Mouse (Mus musculus): ENCODE data around the gene Shisa2. TPM values are rescaled to one million over a fixed set of nuclear protein-coding genes. Genes with fewer than 3 reads are reported as not detected.
"Not testable (repeated sequence)": the region's sequence is repeated elsewhere in the genome, so short reads cannot be mapped to it uniquely, and the experiment has no call there.

Gene Shisa2
- total RNA-seq (2021) = 1 to 10 TPM; 2.0 to 2.5 TPM
- long read RNA-seq, experiment 1, partial matches to known transcripts = 0 of 4 reads
- long read RNA-seq, experiment 1, other reads (novel, unspliced or antisense) = 0 of 4 reads
- long read RNA-seq, experiment 2, partial matches to known transcripts = 0 of 4 reads
- long read RNA-seq, experiment 2, other reads (novel, unspliced or antisense) = 1 of 4 reads

DNA sequence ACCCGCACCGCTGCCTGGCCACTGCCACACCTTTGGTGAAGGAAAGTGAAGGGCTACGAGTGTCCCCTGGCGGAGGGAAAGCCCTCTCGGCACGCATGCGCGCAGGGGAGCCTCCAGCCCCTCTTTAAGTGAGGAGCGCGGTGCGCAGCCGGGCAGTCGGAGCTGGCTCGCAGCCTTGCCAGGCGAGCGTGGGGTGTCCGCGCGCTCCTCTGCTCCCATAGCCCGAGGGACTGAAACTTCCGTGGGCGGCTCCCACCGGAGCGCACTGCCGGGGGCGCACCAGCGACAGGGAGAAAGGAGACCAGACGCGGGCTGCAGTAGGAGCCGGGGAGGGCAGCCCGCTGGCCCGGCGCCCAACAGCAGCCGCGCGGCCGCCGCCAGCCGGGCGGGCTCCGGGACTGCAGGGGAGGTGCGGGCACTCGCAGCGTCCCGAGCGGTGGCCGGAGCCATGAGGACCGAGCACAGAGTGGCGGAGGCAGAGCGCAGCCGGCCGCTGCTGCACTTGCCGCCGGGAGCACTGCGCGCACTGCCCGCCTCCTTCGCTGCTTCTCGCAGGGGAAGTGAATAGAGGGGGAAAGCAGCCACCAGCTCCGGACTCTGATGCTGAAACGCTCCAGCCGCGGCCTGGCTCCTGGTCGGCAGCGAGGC, at the start of gene Shisa2:
Shisa2 (plus strand) TSS at position 151 of the 648 bp plus-strand sequence.
- intact Hi-C loops (cut with DNase I) = loop anchor here (5.0 kb wide), 1 partner anchor 317 kb away; no protein-coding TSS in a partner anchor
- DNase-seq (ENCODE audit: low spot score in 2 of 2) = peak; percentile 35 to 67

DNA sequence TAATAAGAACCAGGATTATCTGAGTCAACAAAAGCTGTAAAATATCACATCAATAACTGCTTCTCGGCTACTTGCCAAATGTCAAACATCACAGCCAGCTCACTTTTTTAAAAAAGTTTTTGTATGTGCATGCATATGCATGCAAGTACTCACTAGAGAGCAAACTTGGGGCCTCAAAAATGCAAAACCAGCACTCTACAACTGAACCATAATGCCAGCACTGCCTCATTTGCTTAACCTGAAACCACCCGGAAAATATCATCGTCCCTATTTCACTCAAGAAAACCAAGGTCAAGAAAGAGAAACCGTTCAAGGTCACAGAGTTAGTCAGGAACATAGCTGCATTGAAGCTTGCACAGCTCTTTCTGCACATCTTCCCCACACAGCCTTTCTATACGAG, 48.7 kb upstream of the Shisa2 start:
- DNase-seq (ENCODE audit: low spot score in 2 of 2) = no peak
- intact Hi-C loops (cut with DNase I) = no loop called here

DNA sequence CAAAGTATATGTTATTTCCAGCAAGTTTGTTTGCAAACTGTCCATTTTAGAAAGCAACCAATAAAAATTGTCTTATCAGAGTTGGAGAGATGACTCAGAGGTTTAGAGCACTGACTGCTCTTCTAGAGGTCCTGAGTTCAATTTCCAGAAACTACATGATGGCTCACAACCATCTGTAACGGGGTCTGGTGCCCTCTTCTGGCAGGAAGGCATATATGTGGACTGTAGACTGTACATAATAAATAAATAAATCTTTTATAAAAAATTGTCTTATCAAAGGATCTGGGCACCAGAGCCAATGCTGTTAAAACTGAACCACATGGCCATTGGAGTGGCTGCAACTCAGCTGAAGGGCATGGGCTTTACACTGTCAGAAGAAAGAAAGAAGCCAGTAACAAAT, 34.5 kb upstream of the Shisa2 start:
- peak; percentile 8 to 23 for DNase-seq (ENCODE audit: low spot score in 2 of 2)
- intact Hi-C loops (cut with DNase I) = no loop called here

DNA sequence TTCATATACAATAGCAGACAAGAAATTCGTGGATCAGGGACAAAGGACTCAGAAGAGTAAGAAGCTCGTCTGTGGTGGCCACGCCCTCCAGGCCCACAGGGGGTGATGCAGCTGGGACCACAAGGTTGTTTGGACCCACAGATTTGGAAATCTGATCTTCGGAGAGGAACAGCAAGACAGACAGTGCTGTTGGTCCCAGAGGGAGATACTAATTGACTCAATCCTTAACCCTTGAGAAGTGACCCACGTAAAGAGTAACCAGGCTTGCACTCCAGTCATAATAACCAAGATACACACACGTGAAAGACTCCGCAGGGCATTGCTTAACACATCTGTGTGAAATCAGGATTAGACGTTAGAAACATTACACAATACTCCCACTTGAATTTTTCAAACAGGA, 33.2 kb upstream of the Shisa2 start:
- intact Hi-C loops (cut with DNase I) = no loop called here
- DNase-seq (ENCODE audit: low spot score in 2 of 2) = no peak

DNA sequence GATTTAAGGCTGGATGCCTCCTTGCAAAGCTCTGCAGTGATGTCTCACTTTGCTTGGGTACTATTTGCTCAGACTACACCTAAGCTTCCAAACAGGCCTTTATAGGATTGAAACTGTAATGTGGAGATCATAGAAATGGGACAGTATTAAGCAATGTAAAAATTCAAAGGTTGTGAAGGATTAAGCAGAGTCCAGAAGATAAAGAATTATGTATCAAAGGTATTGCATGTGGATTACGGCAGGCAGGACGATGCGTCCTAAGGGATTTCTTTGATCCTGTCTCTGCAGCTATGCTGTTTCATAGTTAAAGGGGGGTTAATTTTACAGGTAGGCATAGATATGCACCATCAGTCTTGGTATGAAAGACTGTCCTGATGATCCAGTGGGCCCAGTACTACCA, 32.5 kb upstream of the Shisa2 start:
- intact Hi-C loops (cut with DNase I) = no loop called here
- no peak for DNase-seq (ENCODE audit: low spot score in 2 of 2)

DNA sequence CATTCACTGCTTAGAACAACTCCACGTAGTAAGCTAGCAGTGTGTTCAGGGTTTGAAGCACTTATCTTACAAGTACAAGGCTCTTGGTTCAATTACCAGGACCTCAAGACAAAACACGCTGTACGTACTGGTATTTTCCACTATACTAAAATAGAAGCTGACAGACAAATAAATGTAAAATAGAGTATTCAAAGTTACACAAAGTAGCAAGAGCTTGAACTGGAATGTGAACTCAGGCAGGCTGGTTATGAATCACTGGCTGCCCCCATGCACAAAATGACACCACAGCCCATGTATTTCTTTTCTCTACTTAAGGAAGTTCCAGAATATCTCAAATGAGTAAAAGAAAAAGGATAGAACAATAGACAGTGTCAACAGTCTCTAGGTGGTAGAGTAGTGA, 30.1 kb upstream of the Shisa2 start:
- intact Hi-C loops (cut with DNase I) = no loop called here
- no peak for DNase-seq (ENCODE audit: low spot score in 2 of 2)

DNA sequence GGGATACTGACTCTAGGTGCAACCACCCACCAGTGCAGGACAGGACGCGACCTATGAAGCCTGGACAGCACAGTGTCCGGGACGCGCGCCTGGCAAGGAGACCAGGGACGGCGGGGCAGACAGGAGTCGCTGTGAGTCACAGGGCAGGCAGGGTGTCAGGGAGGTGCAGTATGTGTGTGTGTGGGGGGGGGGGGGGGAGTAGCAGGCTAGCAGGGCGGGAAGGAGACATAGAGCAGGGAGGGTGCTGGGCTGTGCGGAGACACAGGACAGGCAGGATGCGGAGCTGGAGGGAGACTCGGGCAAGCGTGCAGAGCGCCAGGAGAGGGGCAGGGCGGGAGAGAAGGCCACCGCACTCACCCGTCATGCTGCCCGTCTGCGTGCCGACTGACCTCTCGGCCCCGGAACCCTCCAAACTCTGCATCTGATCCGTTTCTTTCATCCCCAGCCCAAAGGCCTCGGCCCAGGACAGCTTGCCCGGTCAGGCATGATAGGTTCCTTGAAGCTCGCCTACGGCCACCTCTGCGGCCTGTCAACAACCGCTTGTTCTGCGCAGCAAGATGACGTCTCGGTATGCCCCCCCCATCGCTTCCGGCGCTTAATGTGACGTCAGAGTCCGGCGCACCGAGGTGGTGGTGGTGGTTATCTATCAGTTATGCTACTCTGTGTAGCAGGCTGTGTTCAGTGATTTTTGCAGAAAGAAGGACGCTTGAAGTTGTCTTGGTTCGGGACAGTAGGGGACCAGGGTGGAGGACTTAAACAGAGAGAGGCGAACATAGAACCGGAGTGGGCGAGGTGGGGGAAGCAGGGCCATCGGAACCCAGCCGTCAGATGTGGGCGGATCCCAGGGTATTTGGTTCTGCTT, 27.5 kb upstream of the Shisa2 start, which contains the start of gene Cdadc1:
Cdadc1 (minus strand) TSS at position 562 of the 862 bp plus-strand sequence.
- intact Hi-C loops (cut with DNase I) = no loop called here
- DNase-seq (ENCODE audit: low spot score in 2 of 2) = peak; percentile 95 to 97

DNA sequence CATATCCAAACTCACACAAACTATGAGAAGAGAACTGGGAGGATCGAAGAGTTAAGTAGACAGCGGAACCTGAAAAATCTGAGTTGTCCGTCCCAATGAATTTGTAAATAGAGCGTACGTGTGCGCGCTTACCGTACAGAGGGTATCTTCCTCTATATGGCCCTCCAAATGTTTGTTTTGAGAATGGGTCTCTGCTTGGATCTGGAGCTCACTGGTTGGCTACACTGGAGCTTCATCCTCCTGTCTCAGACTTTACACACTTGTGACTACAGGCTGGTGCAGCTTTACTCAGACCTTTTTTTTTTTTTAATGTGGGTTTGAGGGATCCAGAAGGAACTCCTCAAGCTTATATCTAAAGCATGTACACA, 26.9 kb upstream of the Shisa2 start:
- intact Hi-C loops (cut with DNase I) = no loop called here
- DNase-seq (ENCODE audit: low spot score in 2 of 2) = peak in 1 of 2 experiments; percentile 6

DNA sequence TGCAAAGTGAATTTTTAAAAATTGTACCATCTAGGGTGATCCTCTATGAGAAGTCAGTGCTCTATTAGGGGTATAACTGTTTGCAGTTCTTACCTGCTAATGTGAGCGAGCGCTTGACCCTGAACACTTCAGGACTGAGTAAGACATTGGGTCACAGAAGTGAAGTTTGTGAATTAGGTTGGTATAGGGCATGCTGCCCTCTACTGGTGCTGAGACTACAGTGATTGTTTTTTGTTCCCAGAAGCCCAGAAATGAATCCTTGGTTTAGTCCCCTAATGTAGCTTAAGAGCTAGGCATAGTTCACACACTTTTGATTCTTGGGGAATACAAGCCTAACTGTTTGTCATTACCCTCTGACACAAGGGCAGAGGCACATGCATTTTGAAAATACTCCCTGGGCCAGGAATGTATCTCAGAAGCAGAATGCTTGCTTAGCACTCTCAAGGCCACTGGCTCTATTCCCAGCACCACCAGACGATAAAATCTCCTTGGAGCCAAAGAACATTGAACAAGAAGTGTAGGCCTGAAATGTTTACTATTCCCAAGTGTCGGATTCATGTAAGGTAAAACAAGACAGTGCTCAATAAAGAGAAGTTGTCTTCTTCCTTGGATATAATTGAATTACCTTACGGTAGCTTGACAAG, 21.0 kb upstream of the Shisa2 start:
- DNase-seq (ENCODE audit: low spot score in 2 of 2) = peak in 1 of 2 experiments; percentile 39
- intact Hi-C loops (cut with DNase I) = loop anchor here (2.0 kb wide), 2 partner anchors 339 to 413 kb away; no protein-coding TSS in a partner anchor

DNA sequence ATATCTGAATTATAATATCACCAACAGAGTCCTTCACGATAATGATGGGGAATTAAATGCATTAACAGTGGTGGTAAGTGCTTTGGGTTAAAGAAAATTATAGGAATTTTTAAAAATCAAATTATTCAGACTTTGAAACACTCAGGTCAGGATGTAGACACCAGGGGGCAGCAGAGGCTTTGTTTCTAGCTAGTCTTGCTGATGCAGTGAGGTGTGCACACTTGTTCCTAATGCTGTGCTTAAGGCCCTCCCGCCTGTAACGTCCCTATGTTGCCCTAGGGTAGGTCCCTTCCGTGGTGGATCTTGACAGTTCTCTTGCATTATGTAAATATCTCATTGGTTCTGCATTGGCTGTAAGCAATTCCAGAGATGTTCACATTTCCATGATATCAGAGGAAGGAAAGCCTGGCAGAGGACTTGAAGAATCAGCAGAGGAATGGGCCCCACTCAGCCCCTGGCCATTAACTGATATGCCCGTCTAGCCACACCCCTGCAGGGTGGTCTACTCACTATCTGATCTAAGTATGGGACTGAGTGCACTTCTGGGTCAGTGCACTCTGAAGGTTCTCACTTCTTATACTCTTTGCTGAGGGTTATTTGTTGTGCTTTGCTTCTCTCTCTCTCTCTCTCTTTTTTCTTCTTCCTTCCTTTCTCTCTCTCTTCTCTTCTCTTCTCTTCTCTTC, 19.3 kb upstream of the Shisa2 start:
- DNase-seq (ENCODE audit: low spot score in 2 of 2) = peak; percentile 67 to 73
- intact Hi-C loops (cut with DNase I) = loop anchor here (2.0 kb wide), 2 partner anchors 337 to 411 kb away; no protein-coding TSS in a partner anchor

DNA sequence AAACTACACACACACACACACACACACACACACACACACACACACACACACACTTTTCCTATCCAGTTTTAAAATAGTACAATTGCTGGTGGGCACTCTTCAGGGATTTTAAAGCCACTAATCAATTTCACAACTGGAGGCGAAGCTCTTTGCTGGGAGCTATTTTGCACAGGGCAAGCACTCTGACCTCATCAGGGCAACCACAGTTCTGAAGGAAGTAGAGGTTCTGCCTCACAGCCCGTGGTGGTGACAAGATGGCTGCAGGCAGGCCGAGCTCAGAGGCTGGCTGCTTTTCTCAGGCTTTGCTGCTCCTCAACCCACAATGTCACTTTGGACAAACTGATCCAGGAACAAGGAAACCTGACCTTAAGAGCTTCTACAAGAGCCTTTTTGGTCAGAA, 18.1 kb upstream of the Shisa2 start:
- no peak for DNase-seq (ENCODE audit: low spot score in 2 of 2)
- intact Hi-C loops (cut with DNase I) = no loop called here

DNA sequence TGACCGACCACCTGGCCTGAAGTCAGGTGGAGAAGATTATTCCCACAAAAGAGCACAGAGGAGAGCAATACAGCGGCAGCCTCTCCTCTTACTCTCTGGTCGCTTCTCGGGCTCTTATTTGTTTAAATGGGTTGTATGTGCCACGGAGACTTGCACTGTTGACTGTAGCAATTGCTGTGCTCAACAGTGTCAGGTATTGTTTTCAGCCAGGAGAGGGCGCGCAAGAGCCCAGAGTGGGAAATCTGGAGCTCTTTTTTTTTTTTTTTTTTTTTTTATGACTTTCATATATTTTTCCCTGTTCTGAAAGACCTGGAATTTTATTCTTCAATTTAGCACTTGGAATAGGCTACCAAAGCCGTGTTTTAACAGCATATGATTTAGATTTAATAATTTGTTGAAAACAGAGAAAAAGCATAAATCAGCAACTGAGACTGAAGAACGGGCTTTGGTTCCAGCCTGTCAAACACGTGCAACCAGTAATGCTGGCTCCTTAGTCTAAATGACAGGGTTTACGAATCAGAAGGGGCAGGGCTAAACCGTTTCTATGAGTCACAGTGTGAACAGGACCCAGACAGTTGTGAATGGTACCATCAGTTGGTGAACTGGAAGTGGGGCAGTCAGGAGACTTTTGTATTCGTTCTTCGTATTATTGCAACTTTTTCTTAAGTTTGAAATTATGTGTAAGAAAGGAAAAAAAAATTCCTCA, 12.0 kb upstream of the Shisa2 start:
- peak; percentile 52 to 81 for DNase-seq (ENCODE audit: low spot score in 2 of 2)

DNA sequence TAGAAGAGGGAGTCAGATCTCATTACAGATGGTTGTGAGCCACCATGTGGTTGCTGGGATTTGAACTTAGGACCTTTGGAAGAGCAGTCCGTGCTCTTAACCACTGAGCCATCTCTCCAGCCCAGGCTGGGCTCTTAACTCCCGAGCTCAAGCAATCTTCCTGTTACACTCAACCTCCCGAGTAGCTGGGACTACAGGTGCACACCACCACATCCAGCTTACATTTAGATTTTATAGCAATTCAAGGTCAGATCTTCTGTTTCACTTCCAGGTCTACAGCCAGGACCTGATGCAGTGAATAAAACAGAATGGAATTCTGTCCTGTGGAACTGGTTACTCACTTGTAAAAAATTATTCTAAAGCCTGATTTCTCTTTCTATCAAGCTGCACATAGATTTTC, 11.0 kb upstream of the Shisa2 start:
- intact Hi-C loops (cut with DNase I) = not testable (repeated sequence)

More for the DNA sequence above, 12.0 kb upstream of the Shisa2 start:
- intact Hi-C loops (cut with DNase I) = loop anchor here (2.0 kb wide), 1 partner anchor 330 kb away; no protein-coding TSS in a partner anchor

DNA sequence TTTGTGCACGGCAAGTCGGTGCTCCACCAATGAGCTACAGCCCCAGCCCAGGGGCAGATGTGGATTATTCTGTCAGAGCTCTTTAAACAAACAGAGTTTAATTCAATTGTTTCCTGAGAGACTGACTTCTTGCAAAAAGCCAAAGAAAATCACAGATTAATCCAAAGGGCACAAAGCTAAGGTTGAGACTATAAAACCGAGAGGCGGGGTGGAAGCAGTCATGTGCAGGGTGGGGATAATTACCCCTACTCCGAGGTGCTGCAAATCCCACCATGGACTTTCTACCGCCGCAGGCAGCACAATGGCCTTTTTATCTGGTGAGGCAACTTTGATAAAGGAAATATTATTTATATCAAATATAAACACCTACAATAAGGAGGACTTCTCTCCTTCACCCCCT, 8.3 kb upstream of the Shisa2 start:
- intact Hi-C loops (cut with DNase I) = no loop called here

More for the DNA sequence above, 11.0 kb upstream of the Shisa2 start:
- not testable (repeated sequence) for DNase-seq (ENCODE audit: low spot score in 2 of 2)

DNA sequence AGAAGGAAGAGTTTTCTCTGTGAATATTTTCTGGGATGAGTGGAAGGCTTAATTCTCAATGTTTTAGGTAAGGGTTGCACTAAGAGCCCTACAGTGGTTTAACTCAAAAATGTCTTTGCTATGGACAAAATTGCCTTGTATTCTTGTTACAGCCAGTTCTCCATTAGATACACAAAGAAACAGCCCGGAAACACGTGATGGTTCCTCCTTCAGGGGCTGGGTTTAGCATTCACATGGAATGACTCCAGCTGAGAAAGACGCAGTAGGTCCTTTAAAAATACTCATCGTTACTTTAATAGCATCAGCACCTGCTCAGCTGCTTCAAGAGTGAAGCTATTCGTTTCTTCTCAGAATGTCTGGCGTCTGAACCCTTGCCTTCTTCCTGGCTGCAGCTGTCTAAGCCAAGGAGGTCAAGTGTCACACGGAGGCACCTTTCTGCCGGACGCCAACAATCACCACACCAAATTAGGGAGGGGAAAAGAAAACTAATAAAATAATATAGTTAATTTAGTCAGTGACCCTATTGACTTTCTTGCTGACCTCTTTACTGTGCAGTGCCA, 702 bp upstream of the Shisa2 start:
- intact Hi-C loops (cut with DNase I) = no loop called here
- no peak for DNase-seq (ENCODE audit: low spot score in 2 of 2)

More for the DNA sequence above, 8.3 kb upstream of the Shisa2 start:
- no peak for DNase-seq (ENCODE audit: low spot score in 2 of 2)

DNA sequence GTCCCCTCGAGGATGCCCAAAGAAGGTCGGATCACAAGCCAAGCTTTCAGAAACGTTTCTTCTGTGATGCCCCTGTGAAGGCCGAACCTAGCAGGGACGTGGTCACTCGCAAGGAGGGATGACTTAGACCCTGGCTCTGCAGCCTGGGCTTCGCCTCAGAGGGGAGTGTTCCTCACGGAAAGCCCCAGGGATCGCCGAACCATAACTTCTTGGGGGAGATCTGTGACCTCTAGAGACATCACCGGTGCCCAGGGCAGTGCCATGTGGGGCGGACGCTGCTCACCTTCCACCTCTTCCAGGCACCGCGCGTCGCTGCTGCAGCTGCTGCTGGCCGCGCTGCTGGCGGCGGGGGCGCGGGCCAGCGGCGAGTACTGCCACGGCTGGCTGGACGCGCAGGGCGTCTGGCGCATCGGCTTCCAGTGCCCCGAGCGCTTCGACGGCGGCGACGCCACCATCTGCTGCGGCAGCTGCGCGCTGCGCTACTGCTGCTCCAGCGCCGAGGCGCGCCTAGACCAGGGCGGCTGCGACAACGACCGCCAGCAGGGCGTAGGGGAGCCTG, 777 bp downstream of the Shisa2 start:
- no peak for DNase-seq (ENCODE audit: low spot score in 2 of 2)
- intact Hi-C loops (cut with DNase I) = loop anchor here (5.0 kb wide), 1 partner anchor 316 kb away; no protein-coding TSS in a partner anchor

DNA sequence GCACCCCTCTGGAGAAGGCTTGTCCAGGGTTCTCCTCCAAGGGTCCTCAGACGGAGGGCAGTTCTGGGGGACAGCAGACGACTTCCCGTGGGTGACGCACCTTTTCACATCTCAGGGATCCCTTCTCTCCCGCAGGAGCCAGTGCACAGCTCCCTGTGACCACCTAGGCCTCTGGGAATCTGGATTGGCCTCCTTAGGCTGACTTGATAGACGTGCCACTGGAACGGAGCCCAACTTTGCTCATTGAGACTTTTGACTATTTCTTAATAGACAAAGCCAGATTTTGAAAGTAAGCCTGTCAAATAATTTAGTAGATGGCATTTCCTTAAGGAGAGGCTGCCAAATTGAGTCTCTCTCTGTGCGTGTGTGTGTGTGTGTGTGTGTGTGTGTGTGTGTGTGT, 1.6 kb downstream of the Shisa2 start:
- no peak for DNase-seq (ENCODE audit: low spot score in 2 of 2)
- intact Hi-C loops (cut with DNase I) = loop anchor here (5.0 kb wide), 1 partner anchor 316 kb away; no protein-coding TSS in a partner anchor

All from left cerebral cortex, postnatal 14 days (tissue).